Mouse (Mus musculus): ENCODE data around the gene Olfr1049.
"Not testable (repeated sequence)": the region's sequence is repeated elsewhere in the genome, so short reads cannot be mapped to it uniquely, and the experiment has no call there.

Olfr1049 gene

DNA sequence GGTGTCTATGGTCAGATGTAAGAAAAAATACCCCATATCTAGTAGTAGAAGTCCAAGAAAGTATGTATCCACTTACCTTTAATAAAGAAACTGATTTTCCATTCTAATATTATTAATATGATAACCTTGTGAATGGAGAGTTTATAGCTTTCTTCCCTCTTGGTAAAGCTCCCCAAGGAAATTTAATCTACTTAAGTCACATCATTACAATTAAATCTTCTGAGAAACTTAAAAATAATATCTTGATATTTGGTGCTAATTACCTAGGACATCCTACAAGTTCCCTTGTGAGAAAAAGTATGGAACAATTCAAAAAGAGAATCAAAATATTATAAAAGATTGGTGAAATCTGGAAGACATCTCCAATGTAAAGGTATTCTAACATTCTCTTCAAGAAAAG is at the start of gene Olfr1049:
Gene Olfr1049, minus strand, starts transcription at position 101 of the 400 bp plus-strand sequence.
- not testable (repeated sequence) for DNase-seq

DNA sequence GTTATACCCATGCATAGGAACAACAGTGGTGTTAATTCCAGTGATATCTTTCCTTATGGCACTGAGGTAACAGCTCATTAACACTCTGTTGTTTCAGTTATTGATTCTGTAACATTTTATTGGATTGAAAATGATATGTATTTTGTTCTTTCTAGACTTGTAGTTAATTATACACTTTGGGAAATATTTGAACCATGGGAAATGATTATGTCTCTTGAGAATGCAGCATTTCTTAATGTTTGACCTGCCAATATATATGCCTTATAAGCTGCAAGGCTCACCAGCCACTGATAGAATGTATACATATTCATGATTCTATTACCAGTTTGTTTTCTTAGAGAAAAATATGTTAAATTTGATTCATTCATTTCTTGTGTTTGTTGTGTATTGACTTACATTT is 34.0 kb upstream of the Olfr1049 start, which contains the start of gene Olfr1052:
Gene Olfr1052, plus strand, starts transcription at position 301 of the 400 bp plus-strand sequence.
- no peak for DNase-seq

DNA sequence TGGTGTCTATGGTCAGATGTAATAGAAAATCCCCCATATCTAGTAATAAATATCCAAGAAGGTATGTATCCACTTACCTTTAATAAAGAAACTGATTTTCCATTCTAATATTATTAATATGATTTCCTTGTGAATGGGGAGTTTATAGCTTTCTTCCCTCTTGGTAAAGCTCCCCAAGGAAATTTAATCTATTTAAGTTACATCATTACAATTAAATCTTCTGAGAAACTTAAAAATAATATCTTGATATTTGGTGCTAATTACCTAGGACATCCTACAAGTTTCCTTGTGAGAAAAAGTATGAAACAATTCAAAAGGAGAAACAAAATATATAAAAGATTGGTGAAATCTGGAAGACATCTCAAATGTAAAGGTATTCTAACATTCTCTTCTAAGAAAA is 20.9 kb upstream of the Olfr1049 start, which contains the start of gene Olfr1051:
Gene Olfr1051, minus strand, starts transcription at position 101 of the 400 bp plus-strand sequence.
- DNase-seq = not testable (repeated sequence)

DNA sequence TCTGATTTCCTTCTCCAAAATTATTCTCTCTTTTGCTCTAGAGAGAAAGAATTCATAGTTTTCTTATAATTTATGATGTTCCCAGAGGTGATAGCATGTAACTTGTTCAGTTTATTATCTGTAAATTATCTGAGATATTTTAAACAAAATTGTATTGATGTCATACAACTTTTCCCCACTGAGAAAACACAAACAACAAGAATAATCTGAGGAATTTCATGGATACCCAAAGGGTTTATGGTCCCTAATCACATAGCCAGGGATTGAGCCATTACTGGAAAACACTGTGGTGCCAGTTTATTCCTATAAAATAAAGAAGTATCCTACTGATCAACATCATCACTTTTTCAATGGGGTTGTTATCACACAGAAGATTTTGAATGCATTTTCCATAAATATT is 17.9 kb downstream of the Olfr1049 start, which contains the start of gene Olfr1048:
Gene Olfr1048, minus strand, starts transcription at position 101 of the 400 bp plus-strand sequence.
- no peak for DNase-seq

DNA sequence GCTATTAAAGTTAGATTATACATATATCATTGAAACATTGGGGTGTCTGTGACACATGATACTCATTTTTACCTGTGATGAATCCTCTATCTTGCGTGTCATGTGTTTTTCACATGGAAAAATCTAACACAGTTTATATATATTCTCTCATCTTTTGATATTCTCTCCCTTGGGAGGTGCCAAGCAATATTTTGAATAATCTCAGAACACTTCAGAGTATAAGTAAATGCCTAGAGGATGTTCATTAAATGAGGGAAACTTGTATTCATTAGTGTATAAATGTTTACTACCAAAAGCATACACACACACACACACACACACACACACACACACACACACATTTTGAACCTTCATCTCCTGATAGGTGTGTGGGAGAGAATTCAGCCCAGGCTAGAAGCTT is 26.8 kb downstream of the Olfr1049 start, which contains the start of gene Olfr1047:
Gene Olfr1047, minus strand, starts transcription at position 101 of the 400 bp plus-strand sequence.
- no peak for DNase-seq

DNA sequence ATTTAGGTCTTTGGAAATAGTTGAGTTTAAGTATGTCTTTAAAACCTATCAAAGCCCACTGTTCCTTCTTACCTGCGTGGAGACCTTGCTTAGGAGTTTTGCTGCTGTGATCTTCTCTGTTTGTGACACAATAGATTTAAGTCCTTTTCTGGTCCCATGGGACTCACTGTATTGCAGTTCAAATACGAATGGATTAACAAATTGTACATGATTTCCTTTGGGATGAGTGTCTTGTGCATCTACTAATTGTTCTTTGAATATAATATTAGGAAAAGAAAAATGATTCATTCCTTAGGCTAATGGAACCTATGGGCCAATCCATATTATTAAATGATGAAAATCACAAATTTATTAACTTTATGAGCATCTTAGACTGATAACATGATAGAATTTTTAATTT is 38.9 kb downstream of the Olfr1049 start, which contains the start of gene Olfr1046:
Gene Olfr1046, minus strand, starts transcription at position 101 of the 400 bp plus-strand sequence.
- no peak for DNase-seq

Measured in heart, adult 11 months (tissue).